Mouse (Mus musculus): Measurements from ENCODE around the gene Faah. TPM values are rescaled to one million over a fixed set of nuclear protein-coding genes. Genes with fewer than 3 reads are reported as not detected.

Faah gene
- polyA plus RNA-seq, 1 experiment from 2014 or later: 1.4 TPM

DNA sequence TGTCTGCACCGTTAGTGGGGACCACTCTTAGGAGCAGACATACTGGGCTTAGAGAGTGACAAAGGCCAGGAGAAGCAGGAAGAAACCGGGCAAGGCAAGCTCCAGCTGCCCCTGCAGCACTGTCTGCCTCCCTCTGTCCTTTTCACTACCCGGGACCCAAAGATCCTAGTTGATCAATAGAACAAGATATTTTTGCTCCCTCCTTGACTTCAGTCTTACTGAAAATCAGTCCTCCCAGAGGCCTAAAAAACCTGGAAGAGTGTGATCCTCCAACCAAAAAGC lies 62.3 kb downstream of the Faah start:
- H3K27me3 ChIP-seq (ENCODE audit: control insufficient read depth, insufficient read depth, low read length): peaks cover 58% of the 10 kb centered on the region
- H3K4me1 ChIP-seq (ENCODE audit: control insufficient read depth, insufficient read depth, low read length): no peaks in the 10 kb centered on the region; the same call in 1 of the 2 replicates
- H3K27ac ChIP-seq (replicated peaks; ENCODE audit: low read depth, low read length): no peak overlapping the region
- H3K9ac ChIP-seq (replicated peaks; ENCODE audit: low read length): no peak overlapping the region
- no peak overlapping the region for H3K4me2 ChIP-seq (ENCODE audit: low read depth, low read length)
- no peak for DNase-seq (ENCODE audit: low spot score)
- H3K4me3 ChIP-seq (ENCODE audit: low read depth, low read length): no peak overlapping the region
- no peaks in the 10 kb centered on the region for H3K9me3 ChIP-seq (replicated peaks; ENCODE audit: control insufficient read depth, low read length)
- WGBS: 7% methylated on average over 3 of the region's 3 CpGs
- no peak for ATAC-seq (replicated peaks; ENCODE audit: insufficient number of reproducible peaks, low FRiP score, low TSS enrichment, low read depth)
- H3K36me3 ChIP-seq (replicated peaks; ENCODE audit: control insufficient read depth, insufficient read depth, low read depth, low read length): no peaks in the 10 kb centered on the region

- Histone ChIP-seq H3K4me1 (ENCODE audit: control insufficient read depth, insufficient read depth, low read length) (no peaks in the 10 kb centered on the region; the same call in 1 of the 2 replicates), H3K4me2 (ENCODE audit: low read depth, low read length) (peak overlapping the region; percentile 19; the same call in 1 of the 2 replicates), H3K27me3 (ENCODE audit: control insufficient read depth, insufficient read depth, low read length) (peaks cover 60% of the 10 kb centered on the region), H3K4me3 (ENCODE audit: low read depth, low read length) (no peak overlapping the region), H3K36me3 (replicated peaks; ENCODE audit: control insufficient read depth, insufficient read depth, low read depth, low read length) (no peaks in the 10 kb centered on the region), H3K27ac (replicated peaks; ENCODE audit: low read depth, low read length) (no peak overlapping the region), H3K9me3 (replicated peaks; ENCODE audit: control insufficient read depth, low read length) (no peaks in the 10 kb centered on the region), H3K9ac (replicated peaks; ENCODE audit: low read length) (no peak overlapping the region)
- DNase-seq (ENCODE audit: low spot score) (no peak), ATAC-seq (replicated peaks; ENCODE audit: insufficient number of reproducible peaks, low FRiP score, low TSS enrichment, low read depth) (no peak)
- 3% methylated on average over 19 of the region's 19 CpGs for WGBS
These were observed 62.9 kb downstream of the Faah start for GRCm38 (mm10) chr4:115954656-115955493.

DNA sequence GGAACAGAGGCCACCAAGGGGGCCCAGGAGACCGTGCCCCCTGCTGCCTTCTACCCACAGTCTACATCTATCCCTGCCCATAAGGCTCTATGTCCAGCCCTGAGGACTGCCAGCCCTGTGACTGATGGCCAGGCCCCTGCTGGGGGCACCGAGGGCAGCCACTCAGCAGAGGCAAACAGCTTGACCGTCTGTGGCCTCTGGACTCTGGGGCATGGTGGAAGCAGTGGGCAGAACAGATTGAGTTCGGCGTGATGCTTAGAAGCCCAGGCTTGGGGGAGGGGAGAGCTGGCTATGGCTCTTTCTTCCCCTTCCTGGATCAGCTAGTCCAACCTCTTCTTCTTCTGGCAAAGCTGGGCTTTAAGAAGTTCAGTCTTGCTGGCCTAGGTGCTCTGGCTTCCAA lies 64.2 kb downstream of the Faah start:
- no peaks in the 10 kb centered on the region for H3K9me3 ChIP-seq (replicated peaks; ENCODE audit: control insufficient read depth, low read length)
- no peak overlapping the region for H3K9ac ChIP-seq (replicated peaks; ENCODE audit: low read length)
- no peaks in the 10 kb centered on the region for H3K36me3 ChIP-seq (replicated peaks; ENCODE audit: control insufficient read depth, insufficient read depth, low read depth, low read length)
- ATAC-seq (replicated peaks; ENCODE audit: insufficient number of reproducible peaks, low FRiP score, low TSS enrichment, low read depth) (no peak), DNase-seq (ENCODE audit: low spot score) (no peak)
- H3K27ac ChIP-seq (replicated peaks; ENCODE audit: low read depth, low read length): no peak overlapping the region
- no peaks in the 10 kb centered on the region; the same call in 1 of the 2 replicates for H3K4me1 ChIP-seq (ENCODE audit: control insufficient read depth, insufficient read depth, low read length)
- no peak overlapping the region for H3K4me2 ChIP-seq (ENCODE audit: low read depth, low read length)
- WGBS: 20% methylated on average over 4 of the region's 5 CpGs
- H3K27me3 ChIP-seq (ENCODE audit: control insufficient read depth, insufficient read depth, low read length): peaks cover 60% of the 10 kb centered on the region
- H3K4me3 ChIP-seq (ENCODE audit: low read depth, low read length): no peak overlapping the region

- Histone ChIP-seq H3K4me3 (ENCODE audit: low read depth, low read length) (no peak overlapping the region), H3K27ac (replicated peaks; ENCODE audit: low read depth, low read length) (no peak overlapping the region), H3K9ac (replicated peaks; ENCODE audit: low read length) (no peak overlapping the region), H3K9me3 (replicated peaks; ENCODE audit: control insufficient read depth, low read length) (no peaks in the 10 kb centered on the region), H3K36me3 (replicated peaks; ENCODE audit: control insufficient read depth, insufficient read depth, low read depth, low read length) (no peaks in the 10 kb centered on the region), H3K4me2 (ENCODE audit: low read depth, low read length) (no peak overlapping the region), H3K27me3 (ENCODE audit: control insufficient read depth, insufficient read depth, low read length) (peaks cover 61% of the 10 kb centered on the region), H3K4me1 (ENCODE audit: control insufficient read depth, insufficient read depth, low read length) (no peaks in the 10 kb centered on the region; the same call in 1 of the 2 replicates)
- peak; percentile 78 for DNase-seq (ENCODE audit: low spot score)
- WGBS: 12% methylated on average over 6 of the region's 6 CpGs
- ATAC-seq (replicated peaks; ENCODE audit: insufficient number of reproducible peaks, low FRiP score, low TSS enrichment, low read depth): no peak
These were observed 65.0 kb downstream of the Faah start for GRCm38 (mm10) chr4:115952758-115953157.

DNA sequence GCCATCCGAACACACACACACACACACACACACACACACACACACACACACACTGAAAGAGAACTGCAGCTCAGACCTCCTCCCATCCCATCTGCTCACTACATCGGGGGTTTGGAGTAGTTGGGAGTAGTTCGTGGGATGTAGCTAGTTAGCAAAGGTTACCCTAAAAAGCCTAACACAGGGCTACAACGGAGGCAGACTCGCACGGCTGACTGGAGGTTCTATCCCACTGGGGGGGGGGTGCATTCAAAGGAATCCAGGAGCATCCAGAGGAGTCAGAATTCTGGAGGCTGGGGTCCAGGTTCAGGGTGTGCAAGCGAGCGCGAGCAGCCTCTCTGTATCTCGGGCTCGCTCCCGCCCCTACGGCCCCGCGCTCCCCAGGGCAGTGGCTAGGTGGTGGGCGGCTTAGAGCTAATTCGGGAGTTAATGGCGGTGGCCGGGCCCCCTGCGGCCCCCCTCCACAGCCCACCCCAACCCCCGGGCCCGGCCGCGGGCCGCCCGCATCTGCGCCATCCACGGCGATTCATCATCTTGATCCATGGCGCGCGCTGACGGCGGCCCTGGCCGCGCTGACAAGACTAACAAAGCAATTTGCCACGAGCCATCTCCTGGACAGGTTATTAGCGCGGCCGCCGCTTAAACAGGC lies 73.9 kb downstream of the Faah start:
- no peaks in the 10 kb centered on the region for H3K9me3 ChIP-seq (replicated peaks; ENCODE audit: control insufficient read depth, low read length)
- H3K4me1 ChIP-seq (ENCODE audit: control insufficient read depth, insufficient read depth, low read length): peaks cover 3% of the 10 kb centered on the region; the same call in 1 of the 2 replicates
- H3K27ac ChIP-seq (replicated peaks; ENCODE audit: low read depth, low read length): no peak overlapping the region
- no peaks in the 10 kb centered on the region for H3K36me3 ChIP-seq (replicated peaks; ENCODE audit: control insufficient read depth, insufficient read depth, low read depth, low read length)
- ATAC-seq (replicated peaks; ENCODE audit: insufficient number of reproducible peaks, low FRiP score, low TSS enrichment, low read depth) (peak; percentile 41; the same call in 1 of the 2 replicates), DNase-seq (ENCODE audit: low spot score) (no peak)
- WGBS: 1% methylated on average over 40 of the region's 41 CpGs
- H3K9ac ChIP-seq (replicated peaks; ENCODE audit: low read length): 0 out of 2 replicates have a peak overlapping the region, but pooled peaks have one; percentile 13
- peak overlapping the region; percentile 40 for H3K4me2 ChIP-seq (ENCODE audit: low read depth, low read length)
- H3K27me3 ChIP-seq (ENCODE audit: control insufficient read depth, insufficient read depth, low read length): peaks cover 83% of the 10 kb centered on the region
- peak overlapping the region; percentile 14; the same call in 1 of the 2 replicates for H3K4me3 ChIP-seq (ENCODE audit: low read depth, low read length)

- H3K4me1 ChIP-seq (ENCODE audit: control insufficient read depth, insufficient read depth, low read length): peaks cover 5% of the 10 kb centered on the region; the same call in 1 of the 2 replicates
- DNase-seq (ENCODE audit: low spot score): no peak
These were observed 76.4 kb downstream of the Faah start for GRCm38 (mm10) chr4:115941242-115941820.

DNA sequence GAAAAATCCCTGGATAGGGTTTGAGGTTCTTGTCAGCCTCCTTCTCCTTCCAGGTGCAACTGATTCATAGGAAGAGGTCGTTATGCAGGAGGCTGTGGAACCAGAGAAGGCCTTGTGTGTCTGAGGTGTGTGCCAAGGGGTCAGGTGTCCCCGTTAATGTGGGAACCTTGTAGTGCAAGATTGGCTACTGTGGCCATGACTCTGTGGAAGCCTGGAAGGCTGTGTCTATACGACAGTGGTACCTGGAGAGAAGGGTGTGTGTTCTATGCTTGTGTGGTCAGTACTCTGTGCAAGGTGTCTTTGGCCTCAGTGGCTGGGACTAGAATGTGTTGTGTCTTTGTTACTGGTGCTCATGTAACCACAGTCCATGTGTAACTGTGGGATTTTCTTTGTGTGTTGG lies 77.0 kb downstream of the Faah start:
- H3K27ac ChIP-seq (replicated peaks; ENCODE audit: low read depth, low read length): no peak overlapping the region
- ATAC-seq (replicated peaks; ENCODE audit: insufficient number of reproducible peaks, low FRiP score, low TSS enrichment, low read depth) (no peak), DNase-seq (ENCODE audit: low spot score) (no peak)
- peaks cover 5% of the 10 kb centered on the region; the same call in 1 of the 2 replicates for H3K4me1 ChIP-seq (ENCODE audit: control insufficient read depth, insufficient read depth, low read length)
- H3K9ac ChIP-seq (replicated peaks; ENCODE audit: low read length): no peak overlapping the region
- peaks cover 93% of the 10 kb centered on the region for H3K27me3 ChIP-seq (ENCODE audit: control insufficient read depth, insufficient read depth, low read length)
- no peak overlapping the region for H3K4me2 ChIP-seq (ENCODE audit: low read depth, low read length)
- 3% methylated on average over 3 of the region's 3 CpGs for WGBS
- H3K36me3 ChIP-seq (replicated peaks; ENCODE audit: control insufficient read depth, insufficient read depth, low read depth, low read length): no peaks in the 10 kb centered on the region
- H3K4me3 ChIP-seq (ENCODE audit: low read depth, low read length): no peak overlapping the region
- no peaks in the 10 kb centered on the region for H3K9me3 ChIP-seq (replicated peaks; ENCODE audit: control insufficient read depth, low read length)

More at GRCm38 (mm10) chr4:115941242-115941820, 76.4 kb downstream of the Faah start:
- WGBS: 3% methylated on average over 9 of the region's 9 CpGs
- Histone ChIP-seq H3K4me2 (ENCODE audit: low read depth, low read length) (no peak overlapping the region), H3K27ac (replicated peaks; ENCODE audit: low read depth, low read length) (no peak overlapping the region), H3K27me3 (ENCODE audit: control insufficient read depth, insufficient read depth, low read length) (peaks cover 93% of the 10 kb centered on the region), H3K9me3 (replicated peaks; ENCODE audit: control insufficient read depth, low read length) (no peaks in the 10 kb centered on the region), H3K4me3 (ENCODE audit: low read depth, low read length) (no peak overlapping the region), H3K36me3 (replicated peaks; ENCODE audit: control insufficient read depth, insufficient read depth, low read depth, low read length) (no peaks in the 10 kb centered on the region), H3K9ac (replicated peaks; ENCODE audit: low read length) (no peak overlapping the region)
- no peak for ATAC-seq (replicated peaks; ENCODE audit: insufficient number of reproducible peaks, low FRiP score, low TSS enrichment, low read depth)
